Mouse (Mus musculus) forebrain, postnatal 0 days (tissue): ENCODE results near the gene Olfr1163. TPM values are rescaled to one million over a fixed set of nuclear protein-coding genes. Genes with fewer than 3 reads are reported as not detected.
"Not testable (repeated sequence)": the region's sequence is repeated elsewhere in the genome, so short reads cannot be mapped to it uniquely, and the experiment has no call there.

ENCODE experiments used
- ATAC-seq: fragments of 200-750 bp; cut with Nextera tagmentation; 2 replicates; pipeline ENCODE4 v1.8.0; 2017; ENCODE audit warnings: mild to moderate bottlenecking, moderate library complexity
- DNase-seq: peaks from one replicate; pipeline ENCODE4 v3.0.0-alpha.2; 2015
- H3K27ac ChIP-seq: fragments of 300-500 bp; sonication (generic); 2 replicates; pipeline ENCODE4 v1.5.1; 2014; ENCODE audit warnings: low read depth, mild to moderate bottlenecking, antibody characterized with exemption, low read length, moderate library complexity, mixed read lengths
- H3K27me3 ChIP-seq: fragments of 300-500 bp; sonication (generic); 2 replicates; pipeline ENCODE4 v1.6.1; 2014; ENCODE audit warnings: mild to moderate bottlenecking, low read length, mixed read lengths; ENCODE audit not compliant: insufficient read depth
- H3K36me3 ChIP-seq: fragments of 300-500 bp; sonication (generic); 2 replicates; pipeline ENCODE4 v1.6.1; 2014; ENCODE audit warnings: mild to moderate bottlenecking, moderate library complexity; ENCODE audit not compliant: insufficient read depth
- H3K4me1 ChIP-seq: fragments of 300-500 bp; sonication (generic); 2 replicates; pipeline ENCODE4 v1.6.1; 2014; ENCODE audit warnings: antibody characterized with exemption; ENCODE audit not compliant: insufficient read depth
- H3K4me2 ChIP-seq: fragments of 300-500 bp; sonication (generic); 2 replicates; pipeline ENCODE4 v1.6.1; 2014; ENCODE audit warnings: low read depth, mild to moderate bottlenecking, moderate library complexity
- H3K4me3 ChIP-seq: fragments of 300-500 bp; sonication (generic); 2 replicates; pipeline ENCODE4 v1.5.1; 2014; ENCODE audit warnings: low read depth, low read length, mixed read lengths
- H3K9ac ChIP-seq: fragments of 300-500 bp; sonication (generic); 2 replicates; pipeline ENCODE4 v1.6.1; 2014; ENCODE audit warnings: mild to moderate bottlenecking
- H3K9me3 ChIP-seq: fragments of 300-500 bp; sonication (generic); 2 replicates; pipeline ENCODE4 v1.6.1; 2016; ENCODE audit warnings: low read length
- CTCF ChIP-seq: sonication (generic); IDR thresholded peaks from 2 replicates; pipeline ENCODE4 v1.5.1; 2016; ENCODE audit warnings: antibody characterized with exemption, control low read depth, low read depth
- WGBS: fragments of 180-500 bp; shearing (Covaris S2); extraction: QIAGEN DNeasy Blood & Tissue Kit; methylation state at CpG from one replicate; pipeline ENCODE4 v1.1.7; 2014; 5-methylcytosine and 5-hydroxymethylcytosine counted together
- polyA plus RNA-seq: library from polyadenylated mRNA; unstranded; fragments of >200 nt; fragmentation: Nextera tagmentation; extraction: Ambion mirVana; gene quantifications from 2 replicates; pipeline ENCODE4 v1.2.1, GENCODE M21; 2015
- total RNA-seq: library from RNA; depleted of rRNA; stranded (reverse); fragments of >200 nt; gene quantifications from 2 replicates; pipeline ENCODE4 v1.2.3, GENCODE M21; 2014; rRNA removed

Olfr1163 gene
- total RNA-seq (not detected in 2 replicates), polyA plus RNA-seq (not detected in 2 replicates)

DNA sequence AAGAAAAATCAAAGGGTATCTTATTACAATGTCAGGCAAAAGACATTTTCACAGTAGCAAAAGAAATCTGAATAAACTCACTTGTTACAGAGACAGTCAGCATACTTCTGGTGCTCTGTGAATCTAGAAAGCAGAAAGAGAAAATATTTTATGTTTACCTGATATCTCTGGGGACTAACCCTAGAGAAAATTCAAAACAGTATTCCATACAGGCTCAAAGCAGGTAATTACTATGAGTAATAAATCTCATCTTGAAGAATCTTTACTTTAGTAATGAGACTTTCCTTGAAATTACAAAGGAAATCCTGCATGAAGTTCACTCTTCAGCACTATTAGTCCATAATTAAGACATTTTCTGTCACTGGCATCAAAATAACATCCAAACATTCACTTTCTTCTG lies at the start of gene Olfr1163:
Gene Olfr1163, minus strand, starts transcription at position 101 of the 400 bp plus-strand sequence.
- Histone ChIP-seq H3K27me3 (no peaks in the 10 kb centered on the region), H3K36me3 (no peaks in the 10 kb centered on the region), H3K9ac (no peak within 1 kb of the TSS), H3K4me2 (no peak within 1 kb of the TSS), H3K9me3 (no peaks in the 10 kb centered on the region), H3K4me3 (no peak within 1 kb of the TSS), H3K4me1 (no peaks in the 10 kb centered on the region), H3K27ac (no peak within 1 kb of the TSS)
- ATAC-seq (no peak), DNase-seq (no peak)
- TF ChIP-seq CTCF, result no peak

DNA sequence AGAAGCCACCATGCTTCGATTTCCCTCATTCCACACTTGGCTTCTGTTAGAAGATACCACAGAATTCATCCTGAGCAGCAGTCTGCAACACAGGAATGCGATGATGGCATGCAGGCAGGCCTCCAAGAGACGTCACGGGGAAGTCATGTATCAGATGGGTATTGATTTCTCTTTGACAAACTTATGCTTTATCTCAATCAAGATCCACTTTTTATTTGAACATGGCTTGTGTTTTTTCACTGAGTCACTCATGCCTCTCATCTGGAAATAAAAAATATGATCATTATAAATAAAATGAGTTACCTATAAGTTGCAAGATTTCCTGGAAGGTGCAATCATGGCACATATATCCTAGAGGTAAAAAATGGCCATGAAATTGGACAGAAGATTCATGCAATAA lies 22.2 kb upstream of the Olfr1163 start, which contains the start of gene Olfr1164:
Gene Olfr1164, minus strand, starts transcription at position 101 of the 400 bp plus-strand sequence.
- 70% methylated on average over 4 of the region's 4 CpGs for WGBS
- DNase-seq (no peak), ATAC-seq (no peak)

DNA sequence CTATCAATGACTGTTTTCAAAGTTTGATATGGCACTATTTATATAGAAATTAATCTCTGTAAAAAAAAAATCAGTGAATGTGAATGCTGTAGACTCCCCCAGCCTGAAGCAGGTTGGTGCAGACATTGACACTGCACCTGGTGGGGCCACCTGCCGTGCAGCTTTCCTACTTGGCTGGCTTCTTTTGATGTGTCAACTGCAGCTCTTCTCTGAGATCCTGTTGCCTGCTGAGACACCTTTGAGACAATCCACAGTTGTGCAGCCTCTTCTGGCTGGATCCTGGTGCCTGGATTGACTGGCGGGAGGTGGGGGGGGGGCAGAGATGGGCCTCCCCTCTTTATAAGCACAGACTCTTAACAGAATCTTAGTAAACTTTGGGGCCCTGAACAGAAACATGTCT lies 8.0 kb downstream of the Olfr1163 start:
- H3K27me3 ChIP-seq, result no peaks in the 10 kb centered on the region
- H3K4me1 ChIP-seq, result no peaks in the 10 kb centered on the region
- H3K4me3 ChIP-seq, result no peak overlapping the region
- no peak for ATAC-seq
- 78% methylated on average over 2 of the region's 2 CpGs for WGBS
- DNase-seq, result no peak
- H3K9me3 ChIP-seq, result no peaks in the 10 kb centered on the region
- H3K9ac ChIP-seq, result no peak overlapping the region
- TF ChIP-seq CTCF, result no peak
- H3K27ac ChIP-seq, result no peak overlapping the region
- no peak overlapping the region for H3K4me2 ChIP-seq
- no peaks in the 10 kb centered on the region for H3K36me3 ChIP-seq

More for the DNA sequence above, 22.2 kb upstream of the Olfr1163 start, which contains the start of gene Olfr1164:
- Histone ChIP-seq H3K9ac (no peak within 1 kb of the TSS), H3K4me2 (no peak within 1 kb of the TSS), H3K27me3 (no peaks in the 10 kb centered on the region), H3K4me3 (no peak within 1 kb of the TSS), H3K9me3 (no peaks in the 10 kb centered on the region), H3K27ac (no peak within 1 kb of the TSS), H3K36me3 (no peaks in the 10 kb centered on the region), H3K4me1 (no peaks in the 10 kb centered on the region)
- no peak for TF ChIP-seq CTCF

DNA sequence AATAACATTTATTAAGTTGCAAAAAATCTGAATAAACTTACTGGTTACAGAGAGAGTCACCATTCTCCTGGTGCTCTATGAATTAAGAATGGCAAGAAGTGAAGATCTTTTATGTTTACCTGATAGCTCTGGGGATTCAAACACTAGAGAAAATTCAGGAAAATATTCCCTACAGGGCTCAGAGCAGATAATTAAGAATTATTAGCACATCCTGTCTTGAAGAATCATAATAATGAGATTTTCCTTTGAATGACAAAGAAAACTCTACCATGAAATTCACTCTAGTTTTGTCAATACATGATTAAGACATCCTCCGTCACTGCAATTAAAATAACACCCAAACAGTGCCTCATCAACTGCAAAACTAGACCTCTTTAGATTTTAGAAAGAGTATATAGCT lies 20.6 kb downstream of the Olfr1163 start, which contains the start of gene Olfr1162:
Gene Olfr1162, minus strand, starts transcription at position 101 of the 400 bp plus-strand sequence.
- TF ChIP-seq CTCF, result no peak
- H3K4me3 ChIP-seq, result no peak within 1 kb of the TSS
- 69% methylated on average over 1 of the region's 1 CpGs for WGBS
- ATAC-seq (no peak), DNase-seq (no peak)
- H3K36me3 ChIP-seq, result no peaks in the 10 kb centered on the region
- H3K4me2 ChIP-seq, result no peak within 1 kb of the TSS
- no peak within 1 kb of the TSS for H3K9ac ChIP-seq
- no peaks in the 10 kb centered on the region for H3K27me3 ChIP-seq
- no peaks in the 10 kb centered on the region for H3K4me1 ChIP-seq
- no peak within 1 kb of the TSS for H3K27ac ChIP-seq
- H3K9me3 ChIP-seq, result no peaks in the 10 kb centered on the region

DNA sequence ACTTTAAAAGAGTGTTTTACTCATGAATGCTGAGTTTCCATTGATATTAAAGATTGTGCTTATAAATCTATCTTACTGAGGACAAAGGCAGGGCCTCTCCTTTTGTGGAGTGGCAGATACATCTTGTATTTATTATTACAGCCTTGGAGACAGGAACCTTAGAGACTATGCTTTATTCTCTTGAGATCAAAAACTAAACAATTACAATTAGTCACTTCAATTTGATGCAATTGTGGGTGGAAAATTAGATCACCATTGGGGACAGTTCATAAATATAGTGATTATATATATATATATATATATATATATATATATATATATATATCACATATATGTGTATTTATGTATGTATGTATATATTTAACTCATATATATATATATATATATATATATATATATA lies 34.0 kb downstream of the Olfr1163 start, which contains the start of gene Olfr73:
Gene Olfr73, minus strand, starts transcription at position 101 of the 400 bp plus-strand sequence.
- Histone ChIP-seq H3K9me3 (no peaks in the 10 kb centered on the region), H3K9ac (no peak within 1 kb of the TSS), H3K27ac (no peak within 1 kb of the TSS), H3K4me1 (no peaks in the 10 kb centered on the region), H3K4me2 (no peak within 1 kb of the TSS), H3K4me3 (no peak within 1 kb of the TSS), H3K36me3 (no peaks in the 10 kb centered on the region), H3K27me3 (no peaks in the 10 kb centered on the region)
- ATAC-seq (no peak), DNase-seq (no peak)
- TF ChIP-seq CTCF, result no peak

DNA sequence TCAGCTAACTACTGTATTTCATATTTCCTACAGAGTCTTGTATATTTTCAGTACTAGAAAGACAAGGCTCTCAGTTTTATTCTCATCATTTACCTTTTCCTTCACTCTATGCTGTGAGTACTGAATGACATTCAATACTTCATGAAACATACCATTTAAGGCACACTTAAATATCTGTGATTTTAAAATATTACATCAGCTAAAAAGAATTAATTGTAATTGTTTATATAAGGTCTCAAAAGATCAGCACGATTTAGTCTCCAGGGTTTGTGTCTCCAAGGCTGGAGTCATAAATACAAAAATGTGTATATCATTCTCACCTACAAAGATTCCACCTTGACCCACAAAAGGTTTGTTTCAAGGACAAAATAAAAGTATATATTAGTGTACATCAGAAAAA lies 49.2 kb downstream of the Olfr1163 start, which contains the start of gene Olfr1161:
Gene Olfr1161, plus strand, starts transcription at position 301 of the 400 bp plus-strand sequence.
- H3K27ac ChIP-seq, H3K9me3 ChIP-seq, ATAC-seq, H3K4me3 ChIP-seq, H3K9ac ChIP-seq, H3K4me2 ChIP-seq, DNase-seq, H3K27me3 ChIP-seq, H3K36me3 ChIP-seq, H3K4me1 ChIP-seq: not testable (repeated sequence)
- 85% methylated on average over 1 of the region's 1 CpGs for WGBS

Other genes with a start within 250 kb of the Olfr1163 start
- gene Olfr1148, start 241.3 kb downstream of the Olfr1163 start, total RNA-seq, result not detected in 2 replicates
- not detected in 2 replicates for gene Olfr1148, start 241.3 kb downstream of the Olfr1163 start, polyA plus RNA-seq
- gene Olfr1150-ps1, start 227.8 kb downstream of the Olfr1163 start, total RNA-seq, result not detected in 2 replicates
- not detected in 2 replicates for gene Olfr1150-ps1, start 227.8 kb downstream of the Olfr1163 start, polyA plus RNA-seq
- not detected in 2 replicates for gene Olfr1151, start 216.0 kb downstream of the Olfr1163 start, total RNA-seq
- not detected in 2 replicates for gene Olfr1151, start 216.0 kb downstream of the Olfr1163 start, polyA plus RNA-seq
- gene Olfr1152, start 205.3 kb downstream of the Olfr1163 start, total RNA-seq, result not detected in 2 replicates
- not detected in 2 replicates for gene Olfr1152, start 205.3 kb downstream of the Olfr1163 start, polyA plus RNA-seq
- not detected in 2 replicates for gene Olfr1153, start 176.9 kb downstream of the Olfr1163 start, total RNA-seq
- gene Olfr1153, start 176.9 kb downstream of the Olfr1163 start, polyA plus RNA-seq, result not detected in 2 replicates
- not detected in 2 replicates for gene Olfr1154, start 166.7 kb downstream of the Olfr1163 start, total RNA-seq
- not detected in 2 replicates for gene Olfr1154, start 166.7 kb downstream of the Olfr1163 start, polyA plus RNA-seq
- gene Olfr1155, start 126.7 kb downstream of the Olfr1163 start, total RNA-seq, result not detected in 2 replicates
- gene Olfr1155, start 126.7 kb downstream of the Olfr1163 start, polyA plus RNA-seq, result not detected in 2 replicates
- not detected in 2 replicates for gene Olfr1156, start 118.7 kb downstream of the Olfr1163 start, total RNA-seq
- not detected in 2 replicates for gene Olfr1156, start 118.7 kb downstream of the Olfr1163 start, polyA plus RNA-seq
- gene Olfr1157, start 103.5 kb downstream of the Olfr1163 start, total RNA-seq, result not detected in 2 replicates
- gene Olfr1157, start 103.5 kb downstream of the Olfr1163 start, polyA plus RNA-seq, result not detected in 2 replicates
- gene Olfr74, start 97.2 kb downstream of the Olfr1163 start, total RNA-seq, result not detected in 2 replicates
- gene Olfr74, start 97.2 kb downstream of the Olfr1163 start, polyA plus RNA-seq, result not detected in 2 replicates
- gene Olfr1158, start 81.7 kb downstream of the Olfr1163 start, total RNA-seq, result not detected in 2 replicates
- gene Olfr1158, start 81.7 kb downstream of the Olfr1163 start, polyA plus RNA-seq, result not detected in 2 replicates
- not detected in 2 replicates for gene Olfr1160, start 63.6 kb downstream of the Olfr1163 start, total RNA-seq
- gene Olfr1160, start 63.6 kb downstream of the Olfr1163 start, polyA plus RNA-seq, result not detected in 2 replicates
- not detected in 2 replicates for gene Olfr1161, start 49.1 kb downstream of the Olfr1163 start, total RNA-seq
- not detected in 2 replicates for gene Olfr1161, start 49.1 kb downstream of the Olfr1163 start, polyA plus RNA-seq
- 0.15 TPM in 1 of 2 replicates, not detected in the other for gene Olfr73, start 34.1 kb downstream of the Olfr1163 start, total RNA-seq
- not detected in 2 replicates for gene Olfr73, start 34.1 kb downstream of the Olfr1163 start, polyA plus RNA-seq
- not detected in 2 replicates for gene Olfr1162, start 20.7 kb downstream of the Olfr1163 start, total RNA-seq
- gene Olfr1162, start 20.7 kb downstream of the Olfr1163 start, polyA plus RNA-seq, result not detected in 2 replicates
- not detected in 2 replicates for gene Olfr1164, start 22.1 kb upstream of the Olfr1163 start, total RNA-seq
- not detected in 2 replicates for gene Olfr1164, start 22.1 kb upstream of the Olfr1163 start, polyA plus RNA-seq
- not detected in 2 replicates for gene Olfr1166, start 56.4 kb upstream of the Olfr1163 start, total RNA-seq
- not detected in 2 replicates for gene Olfr1166, start 56.4 kb upstream of the Olfr1163 start, polyA plus RNA-seq
- gene Olfr1167, start 83.4 kb upstream of the Olfr1163 start, total RNA-seq, result not detected in 2 replicates
- not detected in 2 replicates for gene Olfr1167, start 83.4 kb upstream of the Olfr1163 start, polyA plus RNA-seq
- not detected in 2 replicates for gene Olfr1168, start 110.0 kb upstream of the Olfr1163 start, total RNA-seq
- gene Olfr1168, start 110.0 kb upstream of the Olfr1163 start, polyA plus RNA-seq, result not detected in 2 replicates
- not detected in 2 replicates for gene Olfr1170, start 156.5 kb upstream of the Olfr1163 start, total RNA-seq
- gene Olfr1170, start 156.5 kb upstream of the Olfr1163 start, polyA plus RNA-seq, result not detected in 2 replicates
- not detected in 2 replicates for gene Olfr1173, start 208.0 kb upstream of the Olfr1163 start, total RNA-seq
- gene Olfr1173, start 208.0 kb upstream of the Olfr1163 start, polyA plus RNA-seq, result not detected in 2 replicates
- gene Olfr1174-ps, start 243.3 kb upstream of the Olfr1163 start, total RNA-seq, result not detected in 2 replicates
- not detected in 2 replicates for gene Olfr1174-ps, start 243.3 kb upstream of the Olfr1163 start, polyA plus RNA-seq